Mouse (Mus musculus): ENCODE results near the gene Itih1.

The Itih1 gene

GRCm38 (mm10) chr14:30904307-30904706, 38.8 kb downstream of the Itih1 start:
- no peak for DNase-seq (ENCODE audit: low spot score in 2 of 2)

DNA sequence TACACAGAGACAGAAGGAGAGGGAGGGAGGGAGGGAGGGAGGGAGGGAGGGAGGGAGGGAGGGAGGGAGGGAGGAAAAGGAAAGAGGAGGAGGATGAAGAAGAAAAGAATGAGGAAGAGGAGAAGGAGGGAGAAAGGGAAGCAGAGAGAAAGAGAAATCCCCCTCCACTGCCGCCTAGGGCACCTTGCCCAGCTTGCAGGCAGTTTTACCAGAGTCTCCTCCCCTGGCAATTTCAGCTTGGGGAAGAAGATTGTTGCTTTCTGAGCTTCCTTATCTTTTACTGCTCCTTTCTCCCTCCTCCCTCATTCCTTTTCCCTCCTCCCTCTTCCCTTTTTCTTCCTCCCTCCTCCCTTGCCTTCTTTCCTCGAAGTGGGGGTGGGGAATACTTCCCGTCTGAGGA, 40.1 kb downstream of the Itih1 start:
- no peak for DNase-seq (ENCODE audit: low spot score in 2 of 2)

- DNase-seq (ENCODE audit: low spot score in 2 of 2): no peak
Measured at GRCm38 (mm10) chr14:30902628-30903027, 40.5 kb downstream of the Itih1 start.

- no peak for DNase-seq (ENCODE audit: low spot score in 2 of 2)
Measured at GRCm38 (mm10) chr14:30899972-30900371, 43.1 kb downstream of the Itih1 start.

- DNase-seq (ENCODE audit: low spot score in 2 of 2): no peak
Measured at GRCm38 (mm10) chr14:30888271-30888732, 54.8 kb downstream of the Itih1 start.

GRCm38 (mm10) chr14:30886204-30886603, 56.9 kb downstream of the Itih1 start, which contains the start of gene Itih4:
Itih4 (plus strand) TSS chr14:30886476.
- DNase-seq (ENCODE audit: low spot score in 2 of 2): no peak

GRCm38 (mm10) chr14:30885298-30885697, 57.8 kb downstream of the Itih1 start:
- no peak for DNase-seq (ENCODE audit: low spot score in 2 of 2)

- DNase-seq (ENCODE audit: low spot score in 2 of 2): no peak
Measured at GRCm38 (mm10) chr14:30881718-30882108, 61.4 kb downstream of the Itih1 start.

GRCm38 (mm10) chr14:30880811-30881717, 62.0 kb downstream of the Itih1 start:
- DNase-seq (ENCODE audit: low spot score in 2 of 2): no peak

DNA sequence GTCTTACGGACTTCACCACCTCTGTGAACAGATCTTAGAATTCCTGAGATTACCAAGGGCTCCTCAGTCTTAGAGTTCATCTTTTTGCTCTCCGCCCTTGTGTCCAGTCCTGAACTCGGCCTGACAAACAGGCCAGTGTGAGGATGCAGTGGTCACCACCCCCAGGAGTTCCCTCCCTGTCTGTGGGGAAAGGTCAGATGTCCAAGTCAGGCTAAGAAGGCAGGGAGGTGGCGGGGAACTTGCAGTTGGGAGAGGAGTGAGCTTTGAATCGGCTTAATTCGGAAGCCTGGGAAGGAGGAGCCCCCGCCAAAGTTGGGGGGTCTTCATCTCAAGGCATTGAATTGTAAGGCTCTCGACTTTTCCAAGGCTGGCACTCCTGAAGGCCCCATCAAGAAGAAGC, 62.8 kb downstream of the Itih1 start:
- DNase-seq (ENCODE audit: low spot score in 2 of 2): no peak

DNA sequence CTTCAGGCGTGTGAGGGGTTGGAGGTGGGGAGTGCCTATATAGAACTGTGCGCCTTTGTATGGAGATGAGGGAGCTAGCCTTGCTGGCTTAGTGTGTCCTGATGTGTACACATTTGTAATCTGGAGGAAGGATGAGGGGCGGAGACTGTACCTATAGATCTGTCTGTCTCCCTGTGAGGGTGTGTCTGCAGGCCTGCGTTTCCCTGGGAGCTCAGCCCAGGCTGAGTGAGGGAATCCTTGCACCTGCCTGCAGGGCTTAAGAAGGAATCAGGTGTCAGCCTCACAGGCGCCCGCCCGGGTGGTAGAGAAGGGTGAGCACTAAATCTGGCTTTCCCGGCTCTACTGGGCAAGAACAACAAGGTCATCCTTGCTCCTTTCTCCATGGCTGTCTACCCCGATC, 63.3 kb downstream of the Itih1 start:
- no peak for DNase-seq (ENCODE audit: low spot score in 2 of 2)
